Mouse (Mus musculus) kidney, adult 11 months (tissue): ENCODE measurements around the gene Ess2.

Source experiments
- DNase-seq: peaks from one replicate; pipeline ENCODE4 v3.0.0; 2022

Gene Ess2

GRCm38 (mm10) chr16:17853263-17853662, 57.9 kb downstream of the Ess2 start:
- DNase-seq, result no peak

DNA sequence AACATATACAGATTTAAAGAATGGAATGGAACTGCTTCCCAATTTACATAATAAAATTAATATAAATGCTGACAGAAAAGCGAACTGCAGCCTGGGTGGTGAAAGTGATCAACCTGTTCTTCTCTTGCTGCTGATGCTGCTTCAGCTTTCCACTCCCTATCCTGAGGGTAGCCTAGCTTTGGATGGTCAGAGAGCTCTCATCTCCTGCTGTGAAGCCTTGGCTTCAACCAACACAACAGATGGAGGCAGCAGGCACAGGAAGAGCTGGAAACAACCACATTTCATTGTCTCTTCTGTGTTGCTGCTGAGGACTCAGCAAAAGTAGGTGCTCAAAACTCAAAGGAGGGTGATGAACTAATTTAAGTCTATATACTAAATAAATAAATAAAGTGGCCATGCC, 59.3 kb downstream of the Ess2 start:
- no peak for DNase-seq

DNA sequence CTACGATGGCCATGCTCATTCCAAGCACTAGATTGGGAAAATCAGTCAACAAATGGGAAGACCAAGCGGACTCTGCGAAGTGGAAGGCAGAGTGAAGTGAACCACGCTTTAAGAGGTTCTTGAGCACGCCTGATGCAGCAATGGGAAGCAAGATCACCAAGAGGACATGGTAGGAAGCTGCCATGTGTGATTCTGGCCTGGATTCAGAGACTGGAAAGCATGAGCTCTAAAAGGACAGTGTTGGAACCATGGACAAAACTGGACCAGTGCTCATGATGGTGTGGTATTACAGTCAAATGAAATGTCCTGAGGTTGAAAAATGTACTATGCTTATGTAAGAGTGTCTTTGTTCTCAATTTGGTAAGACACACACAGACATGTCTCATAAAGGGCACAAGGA, 59.8 kb downstream of the Ess2 start:
- DNase-seq, result no peak
